Mouse (Mus musculus): ENCODE data around the gene Tsc22d3.
"Not testable (repeated sequence)": the region's sequence is repeated elsewhere in the genome, so short reads cannot be mapped to it uniquely, and the experiment has no call there.

Tsc22d3 gene

GRCm38 (mm10) chrX:140565212-140565611 is 35.2 kb downstream of the Tsc22d3 start:
- no peak for DNase-seq

- DNase-seq, result no peak
Measured at GRCm38 (mm10) chrX:140564777-140565176, 35.7 kb downstream of the Tsc22d3 start.

GRCm38 (mm10) chrX:140558176-140558844 is 42.1 kb downstream of the Tsc22d3 start:
- no peak for DNase-seq

GRCm38 (mm10) chrX:140555965-140556364 is 44.5 kb downstream of the Tsc22d3 start:
- DNase-seq, result no peak

- no peak for DNase-seq
Measured at GRCm38 (mm10) chrX:140555423-140555822, 45.0 kb downstream of the Tsc22d3 start.

GRCm38 (mm10) chrX:140547660-140548419 is 52.6 kb downstream of the Tsc22d3 start:
- DNase-seq, result no peak

- DNase-seq, result peak; percentile 74
Measured at GRCm38 (mm10) chrX:140544737-140545136, 55.7 kb downstream of the Tsc22d3 start.

- DNase-seq, result peak; percentile 76
Measured at GRCm38 (mm10) chrX:140542938-140543673, 57.4 kb downstream of the Tsc22d3 start.

GRCm38 (mm10) chrX:140542474-140542845 is 58.0 kb downstream of the Tsc22d3 start:
- peak; percentile 62 for DNase-seq

GRCm38 (mm10) chrX:140541711-140542473 is 58.6 kb downstream of the Tsc22d3 start:
- peak; percentile 51 for DNase-seq

- DNase-seq, result peak; percentile 59
Measured at GRCm38 (mm10) chrX:140540500-140541114, 59.9 kb downstream of the Tsc22d3 start.

GRCm38 (mm10) chrX:140539831-140540230 is 60.6 kb downstream of the Tsc22d3 start:
- DNase-seq, result not testable (repeated sequence)

GRCm38 (mm10) chrX:140539111-140539680 is 61.3 kb downstream of the Tsc22d3 start:
- no peak for DNase-seq

- DNase-seq, result no peak
Measured at GRCm38 (mm10) chrX:140538649-140539048, 61.8 kb downstream of the Tsc22d3 start.

GRCm38 (mm10) chrX:140537662-140538061 is 62.8 kb downstream of the Tsc22d3 start:
- no peak for DNase-seq

- no peak for DNase-seq
Measured at GRCm38 (mm10) chrX:140535487-140535886, 65.0 kb downstream of the Tsc22d3 start.

GRCm38 (mm10) chrX:140534306-140534705 is 66.2 kb downstream of the Tsc22d3 start:
- DNase-seq, result no peak

- DNase-seq, result no peak
Measured at GRCm38 (mm10) chrX:140532325-140532724, 68.1 kb downstream of the Tsc22d3 start.

GRCm38 (mm10) chrX:140531356-140531755 is 69.1 kb downstream of the Tsc22d3 start:
- DNase-seq, result no peak

GRCm38 (mm10) chrX:140530632-140531031 is 69.8 kb downstream of the Tsc22d3 start:
- DNase-seq, result no peak

GRCm38 (mm10) chrX:140529074-140529561 is 71.3 kb downstream of the Tsc22d3 start:
- no peak for DNase-seq

GRCm38 (mm10) chrX:140527231-140527630 is 73.2 kb downstream of the Tsc22d3 start:
- no peak for DNase-seq
